Mouse (Mus musculus): ENCODE measurements around the gene Chat.

DNA sequence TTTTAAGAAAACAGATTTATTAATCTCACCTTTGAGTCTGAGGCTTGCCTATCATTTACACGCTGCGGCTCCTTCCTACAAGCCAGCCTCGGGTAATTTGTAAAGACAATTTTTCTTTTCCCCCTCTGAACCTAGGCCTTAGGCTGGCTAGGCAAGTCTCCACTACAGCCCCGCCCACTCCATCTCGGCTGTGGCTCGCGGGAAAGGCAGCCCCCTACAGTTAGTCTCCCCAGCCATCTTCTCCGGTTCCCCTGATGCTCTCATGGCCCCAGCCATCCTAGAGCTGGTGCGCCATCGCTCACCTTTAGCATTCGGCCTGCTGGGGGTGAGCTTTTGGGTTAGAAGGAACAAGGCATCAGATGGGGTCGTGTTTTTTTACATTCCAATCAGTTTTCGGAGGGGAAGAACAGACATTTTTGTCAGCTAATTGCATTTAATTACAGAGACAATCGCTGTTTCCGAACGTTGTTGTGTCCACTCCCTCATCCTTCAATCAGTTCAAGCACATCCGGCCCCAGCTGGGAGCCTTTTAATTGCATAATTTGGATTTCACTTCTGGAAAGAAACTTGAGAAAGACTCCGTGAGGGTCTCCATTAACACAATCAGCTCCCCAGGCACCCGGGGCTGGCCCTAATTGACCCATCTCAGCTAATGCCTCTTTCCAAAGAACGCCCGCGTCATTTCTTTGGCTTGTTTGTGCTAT is 86.2 kb downstream of the Chat start:
- TF ChIP-seq CTCF (IDR thresholded peaks at IDR 0.05; ENCODE audit: extremely low read depth, insufficient read length, insufficient replicate concordance, low read depth, low read length) = no peak
- TF ChIP-seq POLR2A (IDR thresholded peaks at IDR 0.05; ENCODE audit: low read depth, low read length) = no peak
